Mouse (Mus musculus): ENCODE measurements around the gene Repin1. TPM values are rescaled to one million over a fixed set of nuclear protein-coding genes. Genes with fewer than 3 reads are reported as not detected.
"Not testable (repeated sequence)": the region's sequence is repeated elsewhere in the genome, so short reads cannot be mapped to it uniquely, and the experiment has no call there.

Repin1 gene
- polyA plus RNA-seq, 1 experiment from 2014 or later: 29.5 TPM

DNA sequence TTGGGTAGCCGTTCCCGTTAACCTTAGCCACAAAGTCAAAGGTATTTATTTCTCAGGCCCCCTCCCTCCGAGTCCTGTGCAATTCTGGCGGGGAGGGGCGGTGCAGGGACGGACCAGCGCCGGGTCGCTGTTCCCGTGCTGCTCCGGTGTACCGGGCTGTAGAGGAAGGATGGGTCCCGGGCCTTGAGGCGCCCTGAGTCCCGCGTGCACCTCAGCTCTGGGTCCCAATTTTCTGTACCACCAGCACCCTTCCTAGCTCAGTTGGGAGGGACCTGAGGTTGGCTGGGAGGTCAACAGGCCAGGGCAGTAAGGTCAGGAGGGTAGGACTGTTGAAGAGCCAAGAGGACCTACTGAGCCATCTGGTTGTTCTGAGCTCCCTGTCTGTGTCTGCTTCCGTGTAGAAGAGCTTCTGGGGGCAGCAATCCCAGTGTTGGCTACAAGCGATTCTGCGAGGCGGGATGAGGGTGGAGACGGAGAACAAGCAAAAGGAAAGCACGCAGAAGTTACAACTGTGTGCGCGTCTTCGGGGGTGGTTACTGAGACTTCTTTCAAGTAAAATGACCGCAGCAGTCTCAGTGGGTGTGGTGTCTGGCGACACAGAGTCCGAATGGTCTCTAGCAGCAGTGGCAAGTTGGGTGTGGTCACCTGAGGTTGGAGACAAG is 8.5 kb downstream of the Repin1 start:
- peak overlapping the region; percentile 73 for H3K27ac ChIP-seq (ENCODE audit: low read depth)
- H3K9ac ChIP-seq (ENCODE audit: low read length): peak overlapping the region; percentile 76
- H3K4me1 ChIP-seq (replicated peaks; ENCODE audit: control insufficient read depth, insufficient read depth, low read length): peaks cover 9% of the 10 kb centered on the region
- H3K9me3 ChIP-seq (ENCODE audit: control insufficient read depth, low read length): peaks cover 12% of the 10 kb centered on the region
- DNase-seq (ENCODE audit: low spot score) (no peak), ATAC-seq (replicated peaks; ENCODE audit: low FRiP score, low TSS enrichment, low read depth) (peak; percentile 78)
- peak overlapping the region; percentile 95 for H3K4me2 ChIP-seq (ENCODE audit: low read length)
- WGBS: 2% methylated on average over 28 of the region's 28 CpGs
- peak overlapping the region; percentile 77 for H3K4me3 ChIP-seq (ENCODE audit: low read depth, low read length)
- H3K36me3 ChIP-seq (ENCODE audit: control insufficient read depth, insufficient read depth, low read length): peaks cover 30% of the 10 kb centered on the region
- H3K27me3 ChIP-seq (replicated peaks; ENCODE audit: control insufficient read depth, insufficient read depth, low read length): no peaks in the 10 kb centered on the region

DNA sequence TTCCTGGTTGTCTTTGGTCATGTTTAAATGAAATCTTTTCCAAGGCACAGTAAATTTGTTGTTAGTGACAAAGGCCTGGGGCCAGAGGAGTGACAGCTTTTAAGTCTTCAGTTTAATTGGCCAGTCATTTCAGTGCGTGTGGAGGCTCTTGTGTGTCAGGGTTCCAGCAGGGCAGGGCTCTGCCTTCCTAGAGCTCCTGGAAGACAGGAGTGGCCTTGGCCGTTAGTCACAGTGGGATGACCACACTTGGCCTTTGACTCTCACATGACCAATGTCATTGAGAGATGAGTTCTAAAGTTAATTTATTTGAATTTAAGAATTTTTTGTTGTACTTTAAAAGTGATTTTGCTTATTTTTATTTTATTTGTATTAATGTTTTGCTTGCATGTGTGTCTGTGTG is 14.4 kb downstream of the Repin1 start:
- 71% methylated on average over 2 of the region's 2 CpGs for WGBS
- DNase-seq (ENCODE audit: low spot score): no peak
- H3K27me3 ChIP-seq (replicated peaks; ENCODE audit: control insufficient read depth, insufficient read depth, low read length): no peaks in the 10 kb centered on the region
- no peak overlapping the region for H3K4me2 ChIP-seq (ENCODE audit: low read length)
- no peaks in the 10 kb centered on the region for H3K4me1 ChIP-seq (replicated peaks; ENCODE audit: control insufficient read depth, insufficient read depth, low read length)
- H3K9ac ChIP-seq (ENCODE audit: low read length): no peak overlapping the region
- ATAC-seq (replicated peaks; ENCODE audit: low FRiP score, low TSS enrichment, low read depth): no peak
- H3K9me3 ChIP-seq (ENCODE audit: control insufficient read depth, low read length): no peaks in the 10 kb centered on the region
- H3K36me3 ChIP-seq (ENCODE audit: control insufficient read depth, insufficient read depth, low read length): no peaks in the 10 kb centered on the region
- no peak overlapping the region for H3K27ac ChIP-seq (ENCODE audit: low read depth)
- no peak overlapping the region for H3K4me3 ChIP-seq (ENCODE audit: low read depth, low read length)

DNA sequence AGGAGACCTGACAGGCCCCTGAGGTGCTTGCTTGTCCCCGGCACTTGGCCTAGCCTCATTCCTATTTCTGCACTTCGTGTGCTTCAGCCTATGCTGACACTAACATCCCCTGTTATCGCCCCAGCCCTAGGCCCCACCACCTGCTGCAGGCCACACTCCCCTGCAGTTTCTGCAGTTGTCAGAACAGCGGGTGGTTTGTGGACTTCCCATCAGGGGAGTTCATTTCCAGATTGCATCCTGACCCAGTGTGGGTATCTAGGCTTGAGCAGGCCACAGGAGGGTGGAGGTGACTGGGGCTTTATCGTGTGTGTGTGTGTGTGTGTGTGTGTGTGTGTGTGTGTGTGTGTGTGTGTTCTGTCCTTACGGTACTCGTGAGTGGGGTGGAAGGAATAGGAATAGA is 15.8 kb downstream of the Repin1 start:
- H3K27me3 ChIP-seq (replicated peaks; ENCODE audit: control insufficient read depth, insufficient read depth, low read length): no peaks in the 10 kb centered on the region
- no peak overlapping the region for H3K4me3 ChIP-seq (ENCODE audit: low read depth, low read length)
- DNase-seq (ENCODE audit: low spot score) (no peak), ATAC-seq (replicated peaks; ENCODE audit: low FRiP score, low TSS enrichment, low read depth) (no peak)
- H3K4me1 ChIP-seq (replicated peaks; ENCODE audit: control insufficient read depth, insufficient read depth, low read length): no peaks in the 10 kb centered on the region
- H3K9me3 ChIP-seq (ENCODE audit: control insufficient read depth, low read length): no peaks in the 10 kb centered on the region
- no peak overlapping the region for H3K27ac ChIP-seq (ENCODE audit: low read depth)
- 60% methylated on average over 6 of the region's 7 CpGs for WGBS
- peaks cover 7% of the 10 kb centered on the region; the same call in 1 of the 2 replicates for H3K36me3 ChIP-seq (ENCODE audit: control insufficient read depth, insufficient read depth, low read length)
- no peak overlapping the region for H3K4me2 ChIP-seq (ENCODE audit: low read length)
- H3K9ac ChIP-seq (ENCODE audit: low read length): no peak overlapping the region

DNA sequence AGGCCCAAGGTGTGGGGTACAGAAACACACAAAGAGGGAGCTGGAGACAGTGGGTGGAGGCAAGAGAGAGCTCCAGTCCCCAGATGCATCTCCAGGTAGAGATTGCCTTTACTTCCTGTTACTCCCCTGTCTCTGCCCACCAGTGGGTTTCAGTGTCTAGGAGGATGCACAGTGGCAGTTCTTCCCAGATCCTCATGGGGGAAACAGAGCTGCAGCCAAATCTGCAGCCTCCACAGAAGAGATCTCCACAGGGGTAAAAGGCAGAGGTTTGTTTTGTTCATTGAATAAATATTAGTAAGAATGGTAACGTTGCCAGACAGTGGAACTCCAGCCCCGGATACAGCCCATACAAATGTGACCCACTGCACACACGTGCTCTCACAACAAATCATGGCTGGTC is 17.0 kb downstream of the Repin1 start:
- no peak overlapping the region for H3K9ac ChIP-seq (ENCODE audit: low read length)
- ATAC-seq (replicated peaks; ENCODE audit: low FRiP score, low TSS enrichment, low read depth) (no peak), DNase-seq (ENCODE audit: low spot score) (no peak)
- no peak overlapping the region for H3K4me3 ChIP-seq (ENCODE audit: low read depth, low read length)
- H3K9me3 ChIP-seq (ENCODE audit: control insufficient read depth, low read length): no peaks in the 10 kb centered on the region
- H3K4me2 ChIP-seq (ENCODE audit: low read length): no peak overlapping the region
- H3K36me3 ChIP-seq (ENCODE audit: control insufficient read depth, insufficient read depth, low read length): peaks cover 7% of the 10 kb centered on the region; the same call in 1 of the 2 replicates
- 44% methylated on average over 3 of the region's 3 CpGs for WGBS
- no peak overlapping the region for H3K27ac ChIP-seq (ENCODE audit: low read depth)
- H3K27me3 ChIP-seq (replicated peaks; ENCODE audit: control insufficient read depth, insufficient read depth, low read length): no peaks in the 10 kb centered on the region
- no peaks in the 10 kb centered on the region for H3K4me1 ChIP-seq (replicated peaks; ENCODE audit: control insufficient read depth, insufficient read depth, low read length)

DNA sequence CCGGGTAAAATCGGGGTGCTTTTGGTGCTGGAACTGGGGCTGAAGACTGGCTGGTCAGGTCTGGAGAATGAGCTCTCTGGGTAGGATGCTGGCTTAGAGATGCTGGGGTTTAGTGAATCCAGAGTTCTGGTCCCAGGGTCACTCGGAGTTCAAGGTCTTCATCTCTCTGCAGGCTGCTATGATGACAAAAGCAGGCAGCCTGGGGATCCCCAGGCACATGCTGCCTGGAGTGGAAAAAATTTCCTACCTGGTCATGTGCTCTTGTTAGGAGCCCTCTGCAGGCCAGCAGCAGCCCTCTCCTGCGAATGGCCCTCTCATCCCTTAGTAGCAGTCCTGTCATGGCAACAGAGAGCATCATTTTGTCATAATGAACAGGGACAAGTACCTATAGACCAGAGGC is 19.8 kb downstream of the Repin1 start:
- Histone ChIP-seq H3K27ac (ENCODE audit: low read depth) (no peak overlapping the region), H3K4me1 (replicated peaks; ENCODE audit: control insufficient read depth, insufficient read depth, low read length) (no peaks in the 10 kb centered on the region), H3K27me3 (replicated peaks; ENCODE audit: control insufficient read depth, insufficient read depth, low read length) (no peaks in the 10 kb centered on the region), H3K9me3 (ENCODE audit: control insufficient read depth, low read length) (no peaks in the 10 kb centered on the region), H3K4me3 (ENCODE audit: low read depth, low read length) (no peak overlapping the region), H3K9ac (ENCODE audit: low read length) (no peak overlapping the region), H3K4me2 (ENCODE audit: low read length) (no peak overlapping the region), H3K36me3 (ENCODE audit: control insufficient read depth, insufficient read depth, low read length) (peaks cover 7% of the 10 kb centered on the region; the same call in 1 of the 2 replicates)
- ATAC-seq (replicated peaks; ENCODE audit: low FRiP score, low TSS enrichment, low read depth): no peak
- 82% methylated on average over 4 of the region's 4 CpGs for WGBS
- no peak for DNase-seq (ENCODE audit: low spot score)

DNA sequence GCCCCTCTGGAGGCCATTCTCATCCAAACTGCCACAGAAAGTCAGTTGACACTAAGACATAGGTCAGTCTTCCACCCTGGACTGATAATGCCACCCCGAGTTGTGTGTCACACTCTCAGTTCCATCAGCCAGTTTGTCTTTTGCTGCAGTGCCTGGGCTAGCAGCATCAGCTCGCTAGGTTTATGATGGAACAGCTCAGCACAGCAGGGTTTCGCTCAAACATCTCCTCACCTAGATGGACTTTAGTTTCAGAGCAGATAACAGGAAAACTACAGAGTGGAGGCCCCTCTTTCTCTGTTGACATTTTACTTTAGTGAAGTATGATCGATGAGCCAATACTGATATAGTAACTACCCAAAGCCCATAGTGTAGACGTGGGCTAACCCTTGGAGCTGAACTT is 21.1 kb downstream of the Repin1 start:
- Histone ChIP-seq H3K4me2 (ENCODE audit: low read length) (no peak overlapping the region), H3K4me1 (replicated peaks; ENCODE audit: control insufficient read depth, insufficient read depth, low read length) (no peaks in the 10 kb centered on the region), H3K9me3 (ENCODE audit: control insufficient read depth, low read length) (no peaks in the 10 kb centered on the region), H3K4me3 (ENCODE audit: low read depth, low read length) (no peak overlapping the region), H3K27me3 (replicated peaks; ENCODE audit: control insufficient read depth, insufficient read depth, low read length) (no peaks in the 10 kb centered on the region), H3K27ac (ENCODE audit: low read depth) (no peak overlapping the region), H3K36me3 (ENCODE audit: control insufficient read depth, insufficient read depth, low read length) (peaks cover 16% of the 10 kb centered on the region), H3K9ac (ENCODE audit: low read length) (no peak overlapping the region)
- ATAC-seq (replicated peaks; ENCODE audit: low FRiP score, low TSS enrichment, low read depth) (no peak), DNase-seq (ENCODE audit: low spot score) (no peak)
- 89% methylated on average over 5 of the region's 5 CpGs for WGBS

DNA sequence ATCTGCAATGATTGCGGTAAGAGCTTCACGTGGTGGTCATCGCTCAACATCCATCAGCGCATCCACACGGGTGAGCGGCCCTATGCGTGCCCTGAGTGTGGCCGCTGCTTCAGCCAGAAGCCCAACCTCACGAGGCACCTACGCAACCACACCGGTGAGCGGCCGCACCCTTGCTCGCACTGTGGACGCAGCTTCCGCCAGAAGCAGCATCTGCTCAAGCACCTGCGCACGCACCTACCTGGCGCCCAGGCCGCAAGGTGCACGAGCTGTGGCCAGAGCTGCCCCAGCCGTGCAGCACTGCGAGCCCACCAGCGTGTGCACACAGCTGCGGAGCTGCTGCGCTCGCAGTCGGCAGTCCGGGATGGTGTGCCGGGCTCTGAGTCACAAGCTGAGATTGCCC is 26.3 kb downstream of the Repin1 start:
- Histone ChIP-seq H3K36me3 (ENCODE audit: control insufficient read depth, insufficient read depth, low read length) (peaks cover 24% of the 10 kb centered on the region), H3K27me3 (replicated peaks; ENCODE audit: control insufficient read depth, insufficient read depth, low read length) (no peaks in the 10 kb centered on the region), H3K4me3 (ENCODE audit: low read depth, low read length) (no peak overlapping the region), H3K4me1 (replicated peaks; ENCODE audit: control insufficient read depth, insufficient read depth, low read length) (no peaks in the 10 kb centered on the region), H3K4me2 (ENCODE audit: low read length) (no peak overlapping the region), H3K27ac (ENCODE audit: low read depth) (no peak overlapping the region), H3K9me3 (ENCODE audit: control insufficient read depth, low read length) (no peaks in the 10 kb centered on the region), H3K9ac (ENCODE audit: low read length) (no peak overlapping the region)
- ATAC-seq (replicated peaks; ENCODE audit: low FRiP score, low TSS enrichment, low read depth): no peak
- no peak for DNase-seq (ENCODE audit: low spot score)
- WGBS: 93% methylated on average over 30 of the region's 30 CpGs

DNA sequence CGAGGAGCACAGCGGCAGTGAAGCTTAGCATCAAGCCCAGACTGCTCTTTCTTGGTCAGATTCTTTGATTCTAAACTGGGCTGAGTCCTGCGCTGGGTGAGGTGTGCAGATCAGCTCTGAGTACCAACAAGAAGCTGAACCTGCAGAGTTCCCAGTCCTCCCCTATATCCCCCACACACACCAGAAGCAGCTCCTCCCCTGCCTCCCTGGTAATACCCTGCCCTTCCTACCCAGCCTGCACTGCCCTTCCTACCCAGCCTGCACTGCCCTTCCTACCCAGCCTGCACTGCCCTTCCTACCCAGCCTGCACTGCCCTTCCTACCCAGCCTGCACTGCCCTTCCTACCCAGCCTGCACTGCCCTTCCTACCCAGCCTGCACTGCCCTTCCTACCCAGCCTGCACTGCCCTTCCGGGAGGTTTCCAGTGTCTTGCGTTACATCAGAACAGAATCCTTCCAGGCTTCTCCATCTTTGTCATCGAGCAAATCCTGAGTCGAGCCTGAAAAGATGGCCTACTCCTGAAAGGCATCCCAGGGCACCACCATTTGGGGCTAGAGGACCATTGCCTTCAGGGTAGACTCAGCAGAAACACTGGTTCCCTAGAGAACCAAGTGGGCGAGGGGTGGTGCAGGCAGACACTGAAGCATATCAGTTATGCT is 28.6 kb downstream of the Repin1 start:
- ATAC-seq (replicated peaks; ENCODE audit: low FRiP score, low TSS enrichment, low read depth); H3K27ac ChIP-seq (ENCODE audit: low read depth); DNase-seq (ENCODE audit: low spot score); H3K9me3 ChIP-seq (ENCODE audit: control insufficient read depth, low read length); H3K4me3 ChIP-seq (ENCODE audit: low read depth, low read length); H3K4me1 ChIP-seq (replicated peaks; ENCODE audit: control insufficient read depth, insufficient read depth, low read length); H3K4me2 ChIP-seq (ENCODE audit: low read length); H3K9ac ChIP-seq (ENCODE audit: low read length): not testable (repeated sequence)
- H3K27me3 ChIP-seq (replicated peaks; ENCODE audit: control insufficient read depth, insufficient read depth, low read length): peaks cover 14% of the 10 kb centered on the region
- peaks cover 24% of the 10 kb centered on the region for H3K36me3 ChIP-seq (ENCODE audit: control insufficient read depth, insufficient read depth, low read length)
- WGBS: 87% methylated on average over 8 of the region's 8 CpGs

DNA sequence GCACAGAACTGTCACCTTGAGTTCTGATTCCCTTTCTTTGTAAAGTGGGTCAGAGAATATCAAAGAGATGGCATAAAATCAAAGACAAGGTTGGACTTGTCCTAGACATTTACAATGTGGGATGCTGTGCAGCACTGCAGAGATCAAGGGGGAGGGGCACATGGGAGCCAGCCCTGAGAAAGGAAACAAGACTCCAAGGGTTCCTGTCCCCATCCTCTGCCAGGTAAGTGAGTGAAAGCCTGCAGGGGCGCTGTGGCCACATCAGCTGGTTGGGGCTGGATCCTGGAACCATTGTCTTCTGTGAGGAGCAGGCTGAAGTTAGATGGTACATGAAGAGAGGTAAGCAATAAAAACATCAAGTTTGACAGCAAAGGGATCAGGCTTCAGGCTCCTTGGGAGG is 29.8 kb downstream of the Repin1 start:
- ATAC-seq (replicated peaks; ENCODE audit: low FRiP score, low TSS enrichment, low read depth) (no peak), DNase-seq (ENCODE audit: low spot score) (no peak)
- no peak overlapping the region for H3K4me2 ChIP-seq (ENCODE audit: low read length)
- H3K27me3 ChIP-seq (replicated peaks; ENCODE audit: control insufficient read depth, insufficient read depth, low read length): peaks cover 26% of the 10 kb centered on the region
- H3K36me3 ChIP-seq (ENCODE audit: control insufficient read depth, insufficient read depth, low read length): peaks cover 24% of the 10 kb centered on the region
- H3K9ac ChIP-seq (ENCODE audit: low read length): no peak overlapping the region
- no peak overlapping the region for H3K27ac ChIP-seq (ENCODE audit: low read depth)
- H3K9me3 ChIP-seq (ENCODE audit: control insufficient read depth, low read length): no peaks in the 10 kb centered on the region
- 50% methylated on average over 1 of the region's 1 CpGs for WGBS
- H3K4me1 ChIP-seq (replicated peaks; ENCODE audit: control insufficient read depth, insufficient read depth, low read length): 0 out of 2 replicates have a peak, but pooled peaks cover 2% of the 10 kb centered on the region
- no peak overlapping the region for H3K4me3 ChIP-seq (ENCODE audit: low read depth, low read length)
